Mouse (Mus musculus) ovary, postnatal 14 days (tissue): ENCODE results near the gene Gm11639.
"Not testable (repeated sequence)": the region's sequence is repeated elsewhere in the genome, so short reads cannot be mapped to it uniquely, and the experiment has no call there.

Source experiments
- DNase-seq: peaks from one replicate; pipeline ENCODE4 v3.0.0; 2022; ENCODE audit warnings: low spot score

Gene Gm11639

GRCm38 (mm10) chr11:105112448-105112847 is 426.9 kb downstream of the Gm11639 start:
- DNase-seq = not testable (repeated sequence)

- DNase-seq = no peak
Measured at GRCm38 (mm10) chr11:105117814-105118213, 432.3 kb downstream of the Gm11639 start.

- no peak for DNase-seq
Measured at GRCm38 (mm10) chr11:105120551-105121061, 435.1 kb downstream of the Gm11639 start.

GRCm38 (mm10) chr11:105121792-105122191 is 436.3 kb downstream of the Gm11639 start:
- DNase-seq = not testable (repeated sequence)

GRCm38 (mm10) chr11:105123986-105124385 is 438.5 kb downstream of the Gm11639 start:
- DNase-seq = peak; percentile 46

GRCm38 (mm10) chr11:105125735-105126519 is 440.4 kb downstream of the Gm11639 start, which contains the start of gene Mettl2:
TSS of gene Mettl2 (plus strand) at chr11:105126425.
- peak; percentile 69 for DNase-seq

GRCm38 (mm10) chr11:105126520-105127029 is 441.1 kb downstream of the Gm11639 start:
- no peak for DNase-seq

- no peak for DNase-seq
Measured at GRCm38 (mm10) chr11:105135692-105136091, 450.2 kb downstream of the Gm11639 start.

- DNase-seq = not testable (repeated sequence)
Measured at GRCm38 (mm10) chr11:105137255-105137654, 451.7 kb downstream of the Gm11639 start.

- not testable (repeated sequence) for DNase-seq
Measured at GRCm38 (mm10) chr11:105140512-105140911, 455.0 kb downstream of the Gm11639 start.

GRCm38 (mm10) chr11:105141115-105141514 is 455.6 kb downstream of the Gm11639 start:
- DNase-seq = no peak

GRCm38 (mm10) chr11:105143564-105143963 is 458.1 kb downstream of the Gm11639 start:
- no peak for DNase-seq

GRCm38 (mm10) chr11:105144084-105144483 is 458.6 kb downstream of the Gm11639 start:
- DNase-seq = no peak

GRCm38 (mm10) chr11:105144508-105145210 is 459.2 kb downstream of the Gm11639 start:
- DNase-seq = no peak

GRCm38 (mm10) chr11:105145211-105145610 is 459.7 kb downstream of the Gm11639 start:
- no peak for DNase-seq

- no peak for DNase-seq
Measured at GRCm38 (mm10) chr11:105146593-105146992, 461.1 kb downstream of the Gm11639 start, which contains the start of gene Gm10842. TSS of gene Gm10842 (plus strand) at chr11:105146893.

GRCm38 (mm10) chr11:105149353-105149752 is 463.8 kb downstream of the Gm11639 start:
- DNase-seq = no peak

GRCm38 (mm10) chr11:105149766-105150165 is 464.3 kb downstream of the Gm11639 start:
- no peak for DNase-seq

- DNase-seq = no peak
Measured at GRCm38 (mm10) chr11:105150691-105151090, 465.2 kb downstream of the Gm11639 start.

- DNase-seq = no peak
Measured at GRCm38 (mm10) chr11:105151226-105152016, 465.9 kb downstream of the Gm11639 start.

- no peak for DNase-seq
Measured at GRCm38 (mm10) chr11:105152017-105152300, 466.5 kb downstream of the Gm11639 start.

- DNase-seq = no peak
Measured at GRCm38 (mm10) chr11:105152357-105152899, 466.9 kb downstream of the Gm11639 start.
